Mouse (Mus musculus) G1E (cell line): ENCODE results near the gene Fer.

Source experiments
- CTCF ChIP-seq: IDR thresholded peaks from 2 replicates; pipeline ENCODE4 v1.5.1; 2012; ENCODE audit warnings: low read depth, low read length, inconsistent platforms, mixed read lengths
- GATA1 ChIP-seq: IDR thresholded peaks from 2 replicates; pipeline ENCODE4 v1.6.1; 2012; ENCODE audit warnings: borderline replicate concordance, low read length, inconsistent platforms, mixed read lengths
- POLR2AphosphoS5 ChIP-seq: IDR thresholded peaks from 2 replicates; pipeline ENCODE4 v1.6.1; 2012; ENCODE audit warnings: low read depth, low read length, inconsistent platforms; ENCODE audit not compliant: insufficient replicate concordance
- TAL1 ChIP-seq: conservative IDR thresholded peaks from 2 replicates; pipeline ENCODE4 v1.6.1; 2012; ENCODE audit warnings: low read depth, low read length, inconsistent platforms, mixed read lengths

DNA sequence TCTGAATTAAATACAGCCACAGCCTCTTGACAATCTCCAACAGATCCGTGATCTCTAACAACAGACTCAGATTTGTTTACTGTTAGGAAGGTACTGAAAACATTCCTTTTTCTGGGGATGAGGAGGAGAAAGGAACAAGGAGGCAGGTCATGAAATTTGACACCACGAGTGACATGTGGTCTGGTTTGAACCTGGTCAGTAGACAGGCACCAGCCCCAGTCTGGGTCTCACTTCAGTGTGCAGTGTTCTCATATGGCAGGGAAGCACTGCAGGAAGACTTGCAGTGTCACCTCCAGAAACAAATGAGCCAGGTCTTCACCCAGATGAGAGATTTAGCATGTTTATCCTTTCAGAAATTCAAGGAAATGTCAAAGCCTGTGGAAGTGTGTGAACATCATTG lies 266.9 kb downstream of the Fer start:
- TF ChIP-seq CTCF (no peak), POLR2AphosphoS5 (no peak), TAL1 (no peak), GATA1 (no peak)
